Mouse (Mus musculus) MEL (cell line): ENCODE results near the gene Cebpg. TPM values are rescaled to one million over a fixed set of nuclear protein-coding genes. Genes with fewer than 3 reads are reported as not detected.

Experiments used
- DNase-seq: peaks from one replicate; pipeline ENCODE4 v3.0.0; 2011; ENCODE audit warnings: low read depth, low spot score
- H3K27ac ChIP-seq: 2 replicates; pipeline ENCODE4 v1.5.1; 2012; ENCODE audit warnings: low read depth, mild to moderate bottlenecking, control low read depth, low read length, moderate library complexity; ENCODE audit not compliant: control insufficient read depth
- H3K27me3 ChIP-seq, 2 experiments: fragments of 150-350 bp in 1 of 2; sonication (generic) in 1 of 2; 2 replicates each; pipeline ENCODE4 v1.6.1; 2012; ENCODE audit warnings: low read length in 2 of 2, mild to moderate bottlenecking in 2 of 2, improper control_type of control experiment in 1 of 2, moderate library complexity in 1 of 2; ENCODE audit not compliant: insufficient read depth in 2 of 2, control insufficient read depth in 1 of 2
- H3K36me3 ChIP-seq, 2 experiments: 2 replicates each; pipeline ENCODE4 v1.6.1; 2012 to 2014; ENCODE audit warnings: low read length in 2 of 2, improper control_type of control experiment in 1 of 2, inconsistent platforms in 1 of 2, mild to moderate bottlenecking in 1 of 2; ENCODE audit not compliant: insufficient read depth in 2 of 2, control insufficient read depth in 1 of 2
- H3K4me1 ChIP-seq, 2 experiments: fragments of 150-350 bp in 1 of 2; sonication (generic) in 1 of 2; 2 replicates each; pipeline ENCODE4 v1.6.1; 2012; ENCODE audit warnings: low read length in 2 of 2, improper control_type of control experiment in 1 of 2, mild to moderate bottlenecking in 1 of 2; ENCODE audit not compliant: insufficient read depth in 2 of 2, control insufficient read depth in 1 of 2
- H3K4me3 ChIP-seq, 2 experiments: fragments of 150-350 bp in 1 of 2; sonication (generic) in 1 of 2; 2 replicates each; pipeline ENCODE4 v1.5.1; 2012; ENCODE audit warnings: low read depth in 2 of 2, low read length in 2 of 2, mild to moderate bottlenecking in 2 of 2, moderate library complexity in 2 of 2, control low read depth in 1 of 2, improper control_type of control experiment in 1 of 2; ENCODE audit not compliant: control insufficient read depth in 1 of 2, insufficient read depth in 1 of 2
- H3K79me2 ChIP-seq: 2 replicates; pipeline ENCODE4 v1.6.1; 2012; ENCODE audit warnings: mild to moderate bottlenecking, low read length, moderate library complexity; ENCODE audit not compliant: control insufficient read depth, poor library complexity, insufficient read depth
- H3K9ac ChIP-seq: 2 replicates; pipeline ENCODE4 v1.6.1; 2012; ENCODE audit warnings: low read depth, mild to moderate bottlenecking, control low read depth, low read length, moderate library complexity; ENCODE audit not compliant: control insufficient read depth, poor library complexity, severe bottlenecking
- H3K9me3 ChIP-seq: fragments of 150-350 bp; sonication (generic); replicated peaks from 2 replicates; pipeline ENCODE4 v1.6.1; 2012; ENCODE audit warnings: mild to moderate bottlenecking, low read length, improper control_type of control experiment, moderate library complexity; ENCODE audit not compliant: insufficient read depth
- CTCF ChIP-seq, 3 experiments: IDR thresholded peaks in 2 of 3; conservative IDR thresholded peaks in 1 of 3; 2 replicates each; pipeline ENCODE4 v1.5.1; 2011 to 2012; ENCODE audit warnings: low read length in 3 of 3, low read depth in 2 of 3, mild to moderate bottlenecking in 2 of 3, improper control_type of control experiment in 1 of 3, inconsistent platforms in 1 of 3, mixed read lengths in 1 of 3, moderate library complexity in 1 of 3; ENCODE audit not compliant: control insufficient read depth in 1 of 3, insufficient read depth in 1 of 3, poor library complexity in 1 of 3, severe bottlenecking in 1 of 3
- EP300 ChIP-seq, 2 experiments: IDR thresholded peaks; 2 replicates each; pipeline ENCODE4 v1.6.1; 2011; ENCODE audit warnings: improper control_type of control experiment in 2 of 2, low read length in 2 of 2, low read depth in 1 of 2, mild to moderate bottlenecking in 1 of 2
- RAD21 ChIP-seq: IDR thresholded peaks from 2 replicates; pipeline ENCODE4 v1.6.1; 2011; ENCODE audit warnings: mild to moderate bottlenecking, low read depth, low read length, improper control_type of control experiment
- SMC3 ChIP-seq: IDR thresholded peaks from 2 replicates; pipeline ENCODE4 v1.6.1; 2011; ENCODE audit warnings: low read depth, low read length, improper control_type of control experiment
- ZC3H11A ChIP-seq: IDR thresholded peaks from 2 replicates; pipeline ENCODE4 v1.6.1; 2012; ENCODE audit warnings: low read depth, mild to moderate bottlenecking, inconsistent platforms, low read length, improper control_type of control experiment
- ZNF384 ChIP-seq: IDR thresholded peaks from 2 replicates; pipeline ENCODE4 v1.6.1; 2012; ENCODE audit warnings: low read depth, mild to moderate bottlenecking, inconsistent platforms, low read length, improper control_type of control experiment
- polyA plus RNA-seq, 2 experiments: library from polyadenylated mRNA; stranded (reverse) in 1 of 2; unstranded in 1 of 2; fragments of >175 nt in 1 of 2; fragments of >200 nt in 1 of 2; gene quantifications; 2 replicates each; pipeline versions ENCODE4 v1.2.1 to v1.2.4; 2012; ENCODE audit warnings: low replicate concordance in 2 of 2, low read depth in 1 of 2; ENCODE audit not compliant: insufficient read length in 2 of 2, insufficient read depth in 1 of 2, missing spikeins in 1 of 2
- total RNA-seq: library from RNA; depleted of rRNA; stranded (reverse); fragments of 300-350 nt; gene quantifications from 2 replicates; pipeline ENCODE4 v1.2.3, GENCODE M21; 2012; rRNA removed

The Cebpg gene
- total and polyA plus RNA-seq, 3 experiments, result 17.3 to 20.7 TPM; not detected in 1

DNA sequence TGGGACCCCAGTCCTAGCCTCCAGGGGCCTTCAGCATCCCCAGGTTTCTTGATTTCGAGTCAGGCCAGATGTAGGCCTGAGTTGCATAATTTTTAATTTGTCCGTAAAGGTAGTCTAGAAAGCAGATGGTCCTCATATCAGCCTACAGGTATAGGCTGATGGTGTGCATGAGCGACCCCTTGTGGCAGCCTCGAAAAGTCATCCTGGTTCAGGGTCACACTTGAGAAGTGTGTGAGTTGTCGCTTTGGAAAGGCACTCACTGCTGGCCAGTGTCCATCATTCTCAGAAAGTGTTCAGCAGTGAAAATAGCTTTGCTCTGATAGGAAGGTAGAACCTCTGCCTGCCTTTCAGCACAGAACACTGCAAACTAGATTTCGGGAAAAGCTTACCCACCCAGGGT is 55.5 kb downstream of the Cebpg start:
- TF ChIP-seq ZC3H11A (peak; percentile 26; the same call in 1 of the 2 replicates), EP300 (IDR thresholded peaks at IDR 0.05; ENCODE audit: low read depth in 1 of 2, low read length in 2 of 2) (no peak), ZNF384 (no peak), SMC3 (peak; percentile 79), RAD21 (peak; percentile 57), CTCF (IDR thresholded peaks at IDR 0.05 in 2 of 3, conservative IDR thresholded peaks at IDR 0.05 in 1 of 3; ENCODE audit: control insufficient read depth in 1 of 3, insufficient read depth in 1 of 3, low read depth in 2 of 3, low read length in 3 of 3, poor library complexity in 1 of 3, severe bottlenecking in 1 of 3) (peak; percentile 79 to 94 (median 86))
- Histone ChIP-seq H3K79me2 (no peaks in the 10 kb centered on the region), H3K27ac (no peak overlapping the region), H3K9ac (no peak overlapping the region), H3K4me1 (no peaks in the 10 kb centered on the region), H3K4me3 (no peak overlapping the region), H3K36me3 (no peaks in the 10 kb centered on the region), H3K9me3 (no peaks in the 10 kb centered on the region), H3K27me3 (no peaks in the 10 kb centered on the region)
- DNase-seq, result peak; percentile 61

Other genes starting within 250 kb of the Cebpg start
- gene Chst8, start 243.9 kb downstream of the Cebpg start, total RNA-seq, result not detected in 2 replicates
- not detected for gene Chst8, start 243.9 kb downstream of the Cebpg start, polyA plus RNA-seq
- 40.7 and 48.0 TPM in 2 replicates for gene Pepd, start 144.2 kb downstream of the Cebpg start, total RNA-seq
- 10 to 100 TPM in 1 of 2 experiments, not detected in 1; 29.7 TPM for gene Pepd, start 144.2 kb downstream of the Cebpg start, polyA plus RNA-seq
- gene Cebpa, start 62.7 kb upstream of the Cebpg start, total RNA-seq, result 1.7 and 2.3 TPM in 2 replicates
- gene Cebpa, start 62.7 kb upstream of the Cebpg start, polyA plus RNA-seq, result 1 to 10 TPM in 1 of 2 experiments, not detected in 1; 4.4 TPM
- gene Slc7a10, start 129.8 kb upstream of the Cebpg start, total RNA-seq, result not detected in 2 replicates
- not detected for gene Slc7a10, start 129.8 kb upstream of the Cebpg start, polyA plus RNA-seq
- gene Lrp3, start 158.9 kb upstream of the Cebpg start, total RNA-seq, result not detected in 2 replicates
- not detected for gene Lrp3, start 158.9 kb upstream of the Cebpg start, polyA plus RNA-seq